Mouse (Mus musculus): ENCODE results near the gene Tmem273. TPM values are rescaled to one million over a fixed set of nuclear protein-coding genes. Genes with fewer than 3 reads are reported as not detected.

Gene Tmem273
- 1.2 and 1.3 TPM in 2 replicates for polyA plus RNA-seq (2015; fragmentation: Nextera tagmentation; extraction: Ambion mirVana)

DNA sequence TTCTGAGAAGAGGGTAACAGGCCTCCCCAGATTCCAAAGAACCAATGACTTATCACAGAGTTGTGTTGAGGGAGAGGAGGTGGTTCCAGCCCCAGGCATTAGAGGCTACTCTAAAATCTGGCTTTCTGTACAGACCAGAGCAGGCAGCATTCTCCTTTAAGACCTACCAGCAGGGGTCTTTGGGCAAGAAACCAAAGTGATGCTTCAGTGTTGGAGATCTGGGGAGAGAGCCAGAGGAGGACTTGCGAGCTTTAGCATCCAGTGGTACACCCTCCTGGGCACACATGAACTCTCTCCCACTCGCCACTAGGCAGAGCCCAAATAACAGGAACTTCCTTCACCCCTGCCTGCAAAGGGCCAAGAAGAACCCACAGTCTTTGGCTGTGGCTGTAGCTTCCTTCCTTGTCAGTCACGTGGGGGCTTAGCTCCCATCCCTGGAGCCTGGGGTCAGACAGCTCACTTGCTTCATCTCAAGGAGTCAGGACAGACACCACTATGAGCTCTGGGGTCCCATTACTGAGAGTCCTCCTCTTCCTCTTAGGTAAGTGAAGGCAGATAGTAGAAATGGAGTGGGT lies at the start of gene Tmem273:
Gene Tmem273 (plus strand): TSS at position 408 of the 575 bp plus-strand sequence.
- DNase-seq, result no peak
- Histone ChIP-seq H3K4me1 (replicated peaks) (no peaks in the 10 kb centered on the region), H3K4me3 (replicated peaks) (no peak within 1 kb of the TSS), H3K36me3 (no peaks in the 10 kb centered on the region), H3K9ac (no peak within 1 kb of the TSS), H3K27me3 (no peaks in the 10 kb centered on the region), H3K27ac (no peak within 1 kb of the TSS), H3K4me2 (no peak within 1 kb of the TSS), H3K9me3 (replicated peaks) (no peaks in the 10 kb centered on the region)
- no peak for ATAC-seq (ENCODE audit: low read depth)
- 17% methylated on average over 3 of the region's 3 CpGs for WGBS (ENCODE audit: insufficient replicate concordance)

DNA sequence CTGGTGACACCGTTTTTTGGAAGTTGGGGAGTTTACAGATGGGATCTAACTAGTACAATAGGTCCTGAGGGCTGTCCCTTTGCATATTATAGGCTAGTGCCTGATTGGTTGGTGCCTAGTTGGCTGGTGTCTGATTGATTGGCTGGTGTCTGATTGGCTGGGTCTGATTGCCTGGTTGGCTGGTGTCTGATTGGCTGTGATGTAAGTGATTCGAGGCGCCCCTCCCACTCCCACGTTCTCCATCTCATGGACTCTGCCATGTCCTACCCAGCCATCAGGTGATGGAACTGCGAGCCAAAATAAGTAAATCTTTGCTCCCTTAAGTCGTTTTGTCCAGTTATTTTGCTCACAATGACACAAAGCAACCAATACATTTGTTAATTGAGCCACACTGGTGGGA lies 49.2 kb upstream of the Tmem273 start:
- no peaks in the 10 kb centered on the region for H3K36me3 ChIP-seq
- H3K4me1 ChIP-seq (replicated peaks), result no peaks in the 10 kb centered on the region
- H3K27me3 ChIP-seq, result no peaks in the 10 kb centered on the region
- no peak overlapping the region for H3K4me3 ChIP-seq (replicated peaks)
- no peak overlapping the region for H3K4me2 ChIP-seq
- 53% methylated on average over 6 of the region's 6 CpGs for WGBS (ENCODE audit: insufficient replicate concordance)
- no peak overlapping the region for H3K27ac ChIP-seq
- ATAC-seq (ENCODE audit: low read depth), result no peak
- H3K9ac ChIP-seq, result no peak overlapping the region
- no peaks in the 10 kb centered on the region for H3K9me3 ChIP-seq (replicated peaks)
- no peak for DNase-seq

DNA sequence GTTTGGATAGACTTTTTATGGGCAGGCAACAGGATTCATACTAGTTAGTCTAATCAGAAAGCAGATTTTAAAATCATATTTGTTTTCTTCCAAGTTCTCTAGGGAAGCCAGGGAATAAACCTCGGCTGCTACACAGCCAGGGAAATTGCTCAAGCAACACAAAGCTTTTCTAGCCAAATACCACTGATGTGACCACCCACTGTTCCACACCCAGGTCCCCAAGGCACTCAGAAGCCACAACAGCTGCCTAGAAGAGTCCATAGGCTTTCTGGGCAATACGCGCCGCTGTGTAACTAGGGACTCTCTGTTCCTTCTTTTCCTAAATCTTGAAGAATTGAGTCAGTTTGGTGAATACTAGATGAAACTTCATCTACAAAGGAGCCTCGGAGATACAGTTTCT lies 47.2 kb upstream of the Tmem273 start:
- no peak overlapping the region for H3K9ac ChIP-seq
- WGBS (ENCODE audit: insufficient replicate concordance), result 74% methylated on average over 5 of the region's 5 CpGs
- H3K9me3 ChIP-seq (replicated peaks), result no peaks in the 10 kb centered on the region
- no peak overlapping the region for H3K4me3 ChIP-seq (replicated peaks)
- H3K27me3 ChIP-seq, result no peaks in the 10 kb centered on the region
- H3K36me3 ChIP-seq, result no peaks in the 10 kb centered on the region
- H3K4me1 ChIP-seq (replicated peaks), result no peaks in the 10 kb centered on the region
- H3K27ac ChIP-seq, result no peak overlapping the region
- no peak overlapping the region for H3K4me2 ChIP-seq
- ATAC-seq (ENCODE audit: low read depth) (no peak), DNase-seq (no peak)

DNA sequence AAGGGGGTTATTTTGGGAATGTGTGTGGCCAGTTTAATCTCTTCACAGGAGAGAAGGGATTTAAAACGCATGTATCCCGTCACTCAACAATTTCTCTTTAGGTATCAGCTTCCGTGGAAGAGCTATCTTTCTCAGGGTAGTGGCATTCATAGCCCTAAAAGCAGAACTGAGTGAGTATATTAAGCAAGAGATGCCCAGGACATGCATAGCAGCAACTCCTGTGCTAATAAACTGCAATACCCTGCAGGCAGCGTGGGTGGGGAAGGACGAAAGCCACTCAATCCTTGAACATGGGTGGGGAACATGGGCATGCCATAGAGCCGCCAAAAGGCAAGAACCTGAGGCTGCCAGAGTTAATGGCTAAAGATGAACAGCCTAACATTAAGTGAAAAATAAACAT lies 37.2 kb upstream of the Tmem273 start:
- Histone ChIP-seq H3K9me3 (replicated peaks) (no peaks in the 10 kb centered on the region), H3K36me3 (no peaks in the 10 kb centered on the region), H3K27ac (no peak overlapping the region), H3K4me1 (replicated peaks) (no peaks in the 10 kb centered on the region), H3K9ac (no peak overlapping the region), H3K4me3 (replicated peaks) (no peak overlapping the region), H3K27me3 (no peaks in the 10 kb centered on the region), H3K4me2 (no peak overlapping the region)
- ATAC-seq (ENCODE audit: low read depth), result no peak
- WGBS (ENCODE audit: insufficient replicate concordance), result 55% methylated on average over 6 of the region's 6 CpGs
- DNase-seq, result no peak

DNA sequence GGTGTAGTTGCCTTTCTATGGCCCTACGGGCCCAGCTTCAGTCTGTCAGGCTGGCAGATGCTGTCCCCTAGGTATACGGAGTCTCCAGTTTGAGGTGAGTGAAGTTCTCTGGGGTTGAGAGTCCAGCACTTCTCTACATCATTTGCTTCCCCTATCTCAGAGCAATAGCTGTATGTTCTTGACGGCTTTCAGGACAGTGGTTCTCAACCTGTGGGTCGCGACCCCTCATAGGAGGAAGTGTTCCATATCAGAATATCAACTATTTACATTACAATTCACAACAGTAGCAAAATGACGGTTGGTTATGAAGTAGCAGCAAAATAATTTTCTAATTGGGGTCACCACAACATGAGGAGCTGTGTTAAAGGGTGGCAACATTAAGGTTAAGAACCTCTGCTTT lies 35.0 kb upstream of the Tmem273 start:
- H3K4me3 ChIP-seq (replicated peaks), result no peak overlapping the region
- H3K4me1 ChIP-seq (replicated peaks), result no peaks in the 10 kb centered on the region
- H3K4me2 ChIP-seq, result no peak overlapping the region
- no peak for DNase-seq
- no peaks in the 10 kb centered on the region for H3K36me3 ChIP-seq
- H3K27me3 ChIP-seq, result no peaks in the 10 kb centered on the region
- H3K27ac ChIP-seq, result no peak overlapping the region
- WGBS (ENCODE audit: insufficient replicate concordance), result 62% methylated on average over 6 of the region's 6 CpGs
- H3K9me3 ChIP-seq (replicated peaks), result no peaks in the 10 kb centered on the region
- no peak overlapping the region for H3K9ac ChIP-seq
- no peak for ATAC-seq (ENCODE audit: low read depth)

DNA sequence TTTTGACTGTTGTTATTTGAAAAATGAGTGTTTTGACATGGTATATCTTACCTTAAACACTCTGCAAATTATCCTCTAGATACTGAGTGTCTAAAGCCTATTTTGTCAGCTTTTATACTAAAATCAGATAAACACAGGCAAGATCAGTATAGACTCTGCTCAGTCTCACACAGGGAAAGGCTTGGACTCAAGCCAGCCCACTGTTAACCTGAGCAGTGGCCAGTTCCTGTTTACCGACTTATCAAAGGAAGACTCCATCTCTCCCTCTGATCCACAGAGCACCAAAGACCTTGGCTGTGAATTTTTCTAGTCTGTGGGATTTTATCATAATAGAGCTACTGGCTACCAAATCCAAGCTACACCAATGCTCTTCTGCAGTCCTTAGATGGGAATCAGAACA lies 31.5 kb upstream of the Tmem273 start:
- Histone ChIP-seq H3K4me1 (replicated peaks) (no peaks in the 10 kb centered on the region), H3K4me2 (no peak overlapping the region), H3K27ac (no peak overlapping the region), H3K9me3 (replicated peaks) (no peaks in the 10 kb centered on the region), H3K4me3 (replicated peaks) (no peak overlapping the region), H3K27me3 (no peaks in the 10 kb centered on the region), H3K36me3 (no peaks in the 10 kb centered on the region), H3K9ac (no peak overlapping the region)
- WGBS (ENCODE audit: insufficient replicate concordance), result 44% methylated on average over 1 of the region's 1 CpGs
- ATAC-seq (ENCODE audit: low read depth), result no peak
- DNase-seq, result no peak

DNA sequence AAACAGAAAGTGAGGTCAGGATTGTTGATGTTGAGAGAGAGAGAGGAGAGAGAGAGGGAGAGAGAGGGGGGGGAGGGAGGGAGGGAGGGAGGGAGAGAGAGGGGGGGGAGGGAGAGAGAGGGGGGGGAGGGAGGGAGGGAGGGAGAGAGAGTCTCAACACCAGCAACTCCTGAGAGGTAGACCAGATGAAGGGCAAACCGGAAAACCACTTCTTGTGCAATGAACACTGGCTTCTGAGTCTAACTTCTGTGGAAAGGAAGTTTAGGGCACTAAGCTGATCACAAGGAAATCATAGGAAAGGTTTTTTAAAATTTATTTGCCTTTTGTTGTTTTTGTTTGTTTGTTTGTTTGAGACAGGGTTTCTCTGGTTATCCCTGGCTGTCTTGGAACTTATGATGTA lies 23.6 kb upstream of the Tmem273 start:
- Histone ChIP-seq H3K4me2 (no peak overlapping the region), H3K9me3 (replicated peaks) (no peaks in the 10 kb centered on the region), H3K36me3 (no peaks in the 10 kb centered on the region), H3K9ac (no peak overlapping the region), H3K27me3 (no peaks in the 10 kb centered on the region), H3K4me1 (replicated peaks) (no peaks in the 10 kb centered on the region), H3K4me3 (replicated peaks) (no peak overlapping the region), H3K27ac (no peak overlapping the region)
- DNase-seq (no peak), ATAC-seq (ENCODE audit: low read depth) (no peak)
- WGBS (ENCODE audit: insufficient replicate concordance), result 60% methylated on average over 1 of the region's 1 CpGs

DNA sequence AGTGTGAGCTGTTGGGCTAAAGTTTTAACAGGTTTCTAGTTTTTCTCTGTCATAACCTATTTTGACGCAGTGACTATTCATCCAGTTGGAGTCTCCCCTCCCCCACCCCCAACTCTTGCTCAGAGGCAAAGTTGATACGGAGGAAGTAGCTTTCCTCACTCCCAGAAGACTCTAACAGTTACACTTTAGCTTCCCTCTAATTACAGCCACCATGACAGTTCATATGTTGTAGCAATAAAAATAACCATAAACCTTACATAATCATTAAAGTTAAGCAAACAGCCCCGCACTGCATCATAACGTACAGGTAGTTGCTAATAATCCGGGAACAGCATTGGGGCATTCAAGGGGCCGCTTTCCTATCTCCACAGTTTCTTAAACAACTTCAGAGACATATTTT lies 15.2 kb upstream of the Tmem273 start:
- no peak for ATAC-seq (ENCODE audit: low read depth)
- no peaks in the 10 kb centered on the region for H3K4me1 ChIP-seq (replicated peaks)
- no peak overlapping the region for H3K27ac ChIP-seq

DNA sequence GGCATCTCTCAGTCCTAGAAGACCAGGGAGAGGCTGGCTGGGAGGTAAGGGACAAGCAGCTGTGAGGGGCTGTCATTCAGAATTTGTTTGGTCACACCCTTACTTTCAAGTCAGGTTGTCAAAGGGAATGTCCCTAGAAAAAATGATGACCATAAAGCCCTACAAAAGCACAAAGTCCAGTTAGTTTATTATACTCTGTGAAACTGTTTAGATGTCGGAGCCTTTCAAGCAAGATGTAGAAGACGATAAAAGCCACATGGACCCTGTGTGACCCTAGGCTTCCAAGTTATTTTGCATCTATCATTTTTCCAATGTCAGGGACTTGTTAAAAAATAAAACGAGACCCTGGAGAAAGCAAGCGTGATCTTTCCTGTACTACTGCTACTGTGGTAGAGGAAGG lies 13.7 kb upstream of the Tmem273 start:
- H3K9ac ChIP-seq, result no peak overlapping the region
- no peaks in the 10 kb centered on the region for H3K27me3 ChIP-seq

More for the DNA sequence above, 15.2 kb upstream of the Tmem273 start:
- Histone ChIP-seq H3K36me3 (no peaks in the 10 kb centered on the region), H3K27me3 (no peaks in the 10 kb centered on the region), H3K9me3 (replicated peaks) (no peaks in the 10 kb centered on the region), H3K4me3 (replicated peaks) (no peak overlapping the region), H3K9ac (no peak overlapping the region), H3K4me2 (no peak overlapping the region)
- WGBS (ENCODE audit: insufficient replicate concordance), result 57% methylated on average over 6 of the region's 6 CpGs
- no peak for DNase-seq

DNA sequence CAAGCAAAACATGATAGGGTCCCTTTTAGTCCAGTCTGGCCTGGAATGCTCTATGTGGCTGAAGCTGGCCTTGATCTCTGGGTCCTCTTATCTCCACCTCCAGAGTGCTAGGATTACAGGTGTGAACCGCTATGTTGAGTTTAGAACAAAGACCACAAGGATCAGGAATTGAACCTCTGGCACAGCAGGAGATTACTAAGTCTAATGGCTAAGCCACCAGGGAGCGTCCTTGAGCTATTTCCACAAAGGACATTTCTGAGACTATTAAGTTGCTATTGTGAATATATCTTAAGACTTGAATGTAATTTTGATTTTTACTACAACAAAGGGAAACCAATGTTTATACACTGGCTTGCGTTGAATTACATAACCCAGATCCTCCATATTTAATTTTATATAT lies 13.0 kb upstream of the Tmem273 start:
- 44% methylated on average over 3 of the region's 3 CpGs for WGBS (ENCODE audit: insufficient replicate concordance)
- ATAC-seq (ENCODE audit: low read depth) (no peak), DNase-seq (no peak)
- Histone ChIP-seq H3K4me1 (replicated peaks) (no peaks in the 10 kb centered on the region), H3K36me3 (no peaks in the 10 kb centered on the region), H3K27me3 (no peaks in the 10 kb centered on the region), H3K9me3 (replicated peaks) (no peaks in the 10 kb centered on the region), H3K27ac (no peak overlapping the region), H3K9ac (no peak overlapping the region), H3K4me2 (no peak overlapping the region), H3K4me3 (replicated peaks) (no peak overlapping the region)

More for the DNA sequence above, 13.7 kb upstream of the Tmem273 start:
- Histone ChIP-seq H3K4me3 (replicated peaks) (no peak overlapping the region), H3K27ac (no peak overlapping the region), H3K4me1 (replicated peaks) (no peaks in the 10 kb centered on the region), H3K36me3 (no peaks in the 10 kb centered on the region), H3K4me2 (no peak overlapping the region), H3K9me3 (replicated peaks) (no peaks in the 10 kb centered on the region)
- no peak for ATAC-seq (ENCODE audit: low read depth)
- no peak for DNase-seq
- WGBS (ENCODE audit: insufficient replicate concordance), result 70% methylated on average over 4 of the region's 4 CpGs

DNA sequence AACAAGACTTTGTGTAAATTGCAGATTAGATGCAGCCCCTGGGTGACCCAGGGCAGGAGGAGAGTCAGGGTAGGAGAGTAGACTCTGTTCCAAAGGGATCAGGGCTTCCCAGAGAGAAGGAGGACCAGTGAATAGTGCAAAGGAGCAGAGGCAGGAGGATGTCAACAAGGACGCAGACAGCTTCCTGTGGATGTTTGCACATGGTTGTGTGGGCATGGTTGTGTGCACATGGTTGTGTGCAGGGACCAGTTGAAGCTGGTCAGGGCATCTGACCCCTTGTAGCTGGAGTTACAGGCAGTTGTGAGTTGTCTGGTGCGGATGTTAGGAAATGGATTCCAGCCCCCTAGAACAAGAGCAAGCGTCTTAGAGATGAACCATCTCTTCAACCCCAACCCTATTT lies 12.3 kb upstream of the Tmem273 start:
- no peak overlapping the region for H3K4me3 ChIP-seq (replicated peaks)
- 62% methylated on average over 3 of the region's 3 CpGs for whole genome bisulfite sequencing (ENCODE audit: insufficient replicate concordance)

DNA sequence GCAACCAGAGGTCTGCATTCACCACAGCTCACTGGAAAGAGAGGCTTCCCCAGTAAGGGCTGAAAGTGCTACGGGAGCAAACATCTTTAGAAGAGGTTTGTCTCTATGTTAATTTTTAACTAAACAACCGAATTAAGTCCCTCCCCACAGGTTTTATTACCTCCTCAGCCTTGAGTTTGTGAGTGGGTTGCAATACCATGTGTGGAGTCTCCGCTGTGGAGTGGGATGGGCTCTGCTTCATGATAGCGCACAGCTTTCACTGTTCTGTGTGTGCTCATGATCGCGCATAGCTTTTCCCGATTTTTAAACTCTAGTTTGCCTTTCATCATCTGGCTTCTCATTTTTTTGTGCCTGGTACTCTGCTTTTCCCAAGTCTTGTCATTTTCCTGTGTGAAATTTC lies 9.7 kb upstream of the Tmem273 start:
- 71% methylated on average over 7 of the region's 7 CpGs for WGBS (ENCODE audit: insufficient replicate concordance)
- Histone ChIP-seq H3K27me3 (no peaks in the 10 kb centered on the region), H3K36me3 (no peaks in the 10 kb centered on the region), H3K27ac (no peak overlapping the region), H3K4me2 (no peak overlapping the region), H3K4me3 (replicated peaks) (no peak overlapping the region), H3K4me1 (replicated peaks) (no peaks in the 10 kb centered on the region), H3K9me3 (replicated peaks) (no peaks in the 10 kb centered on the region), H3K9ac (no peak overlapping the region)
- DNase-seq (no peak), ATAC-seq (ENCODE audit: low read depth) (no peak)

More for the DNA sequence above, 12.3 kb upstream of the Tmem273 start:
- Histone ChIP-seq H3K9me3 (replicated peaks) (no peaks in the 10 kb centered on the region), H3K9ac (no peak overlapping the region), H3K4me1 (replicated peaks) (no peaks in the 10 kb centered on the region), H3K27me3 (no peaks in the 10 kb centered on the region), H3K36me3 (no peaks in the 10 kb centered on the region), H3K27ac (no peak overlapping the region), H3K4me2 (no peak overlapping the region)
- DNase-seq (no peak), ATAC-seq (ENCODE audit: low read depth) (no peak)

All from liver, embryonic 13.5 days (tissue).